Mouse (Mus musculus): ENCODE results near the gene Gm5728.
"Not testable (repeated sequence)": the region's sequence is repeated elsewhere in the genome, so short reads cannot be mapped to it uniquely, and the experiment has no call there.

Gm5728 gene

DNA sequence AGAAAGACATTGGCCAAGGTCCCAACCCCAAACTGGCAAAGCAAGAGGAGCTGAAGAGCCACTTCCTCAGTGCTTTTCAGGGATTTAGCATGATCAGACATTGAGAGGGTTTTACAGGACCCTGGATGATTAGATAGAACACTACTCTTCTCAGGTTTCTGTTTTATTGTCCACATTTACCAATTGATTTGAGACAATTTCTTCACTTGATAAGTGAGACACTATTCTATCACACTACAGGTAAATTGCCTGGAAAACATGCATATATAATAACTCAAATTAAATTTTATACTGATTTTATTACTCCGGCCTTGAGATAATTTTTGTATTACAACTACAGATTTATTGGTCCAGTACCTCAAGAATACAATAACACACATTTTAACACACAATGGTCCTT is at the start of gene Gm5728:
Gene Gm5728, minus strand, starts transcription at position 101 of the 400 bp plus-strand sequence.
- not testable (repeated sequence) for DNase-seq (ENCODE audit: low read depth, low spot score)

DNA sequence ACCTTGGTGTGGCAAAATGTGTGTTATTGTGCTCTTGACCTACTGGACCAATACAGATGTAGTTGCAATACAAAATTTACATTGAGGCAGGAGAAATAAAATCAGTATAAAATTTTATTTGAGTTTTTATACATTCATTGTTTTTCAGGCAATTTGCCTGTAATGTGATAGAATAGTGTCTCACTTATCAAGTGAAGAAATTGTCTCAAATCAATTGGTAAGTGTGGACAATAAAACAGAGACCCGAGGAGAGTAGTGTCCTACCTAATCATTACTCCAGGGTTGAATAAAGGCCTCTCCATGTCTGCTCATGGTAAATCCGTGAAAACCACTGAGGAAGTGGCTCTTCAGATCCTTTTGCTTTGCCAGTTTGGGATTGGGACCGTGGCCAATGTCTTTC is 42.4 kb upstream of the Gm5728 start, which contains the start of gene Vmn1r100:
Gene Vmn1r100, plus strand, starts transcription at position 301 of the 400 bp plus-strand sequence.
- not testable (repeated sequence) for DNase-seq (ENCODE audit: low read depth, low spot score)

DNA sequence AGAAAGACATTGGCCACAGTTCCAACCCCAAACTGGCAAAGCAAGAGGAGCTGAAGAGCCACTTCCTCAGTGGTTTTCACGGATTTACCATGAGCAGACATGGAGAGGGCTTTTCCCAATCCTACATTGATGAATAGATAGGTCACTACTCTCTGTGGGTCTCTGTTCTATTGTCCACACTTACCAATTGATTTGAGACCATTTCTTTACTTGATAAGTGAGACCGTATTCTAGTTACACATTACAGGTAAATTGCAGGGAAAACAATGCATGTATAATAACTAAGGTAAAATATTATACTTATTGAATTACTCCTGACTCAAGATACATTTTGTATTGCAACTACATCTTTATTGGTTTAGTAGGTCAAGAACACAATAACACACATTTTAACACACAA is 41.2 kb downstream of the Gm5728 start, which contains the start of gene Gm4133:
Gene Gm4133, minus strand, starts transcription at position 101 of the 400 bp plus-strand sequence.
- DNase-seq (ENCODE audit: low read depth, low spot score) = not testable (repeated sequence)
